Mouse (Mus musculus) brain, embryonic 14.5 days (tissue): ENCODE measurements around the gene Ampd2. TPM values are rescaled to one million over a fixed set of nuclear protein-coding genes. Genes with fewer than 3 reads are reported as not detected.
A peak's percentile ranks its signal among the peaks of the same experiment; 100 is the strongest.

Experiments used
- DNase-seq: peaks from one replicate; pipeline ENCODE4 v3.0.0-alpha.2; 2011; ENCODE audit warnings: low read depth
- CTCF ChIP-seq: fragments of 200-500 bp; IDR thresholded peaks from 2 replicates; pipeline ENCODE4 v1.5.1; 2012; ENCODE audit warnings: inconsistent platforms, mild to moderate bottlenecking, moderate library complexity, borderline replicate concordance; ENCODE audit not compliant: insufficient read depth, insufficient read length; ENCODE audit errors: extremely low read depth
- POLR2A ChIP-seq: fragments of 200-500 bp; IDR thresholded peaks from 2 replicates; pipeline ENCODE4 v1.6.1; 2012; ENCODE audit warnings: mild to moderate bottlenecking, inconsistent platforms, borderline replicate concordance; ENCODE audit not compliant: poor library complexity, insufficient read depth, insufficient read length, severe bottlenecking; ENCODE audit errors: extremely low read depth
- polyA plus RNA-seq: library from polyadenylated mRNA; depleted of rRNA; stranded (reverse); fragments of >200 nt; gene quantifications from 2 replicates; pipeline ENCODE4 v1.2.3, GENCODE M21; 2012

The Ampd2 gene
- polyA plus RNA-seq, 1 experiment = 118 TPM

- DNase-seq = no peak
- TF ChIP-seq CTCF = no peak
- no peak for TF ChIP-seq POLR2A
These were observed 31.0 kb upstream of the Ampd2 start for GRCm38 (mm10) chr3:108117465-108117864.

DNA sequence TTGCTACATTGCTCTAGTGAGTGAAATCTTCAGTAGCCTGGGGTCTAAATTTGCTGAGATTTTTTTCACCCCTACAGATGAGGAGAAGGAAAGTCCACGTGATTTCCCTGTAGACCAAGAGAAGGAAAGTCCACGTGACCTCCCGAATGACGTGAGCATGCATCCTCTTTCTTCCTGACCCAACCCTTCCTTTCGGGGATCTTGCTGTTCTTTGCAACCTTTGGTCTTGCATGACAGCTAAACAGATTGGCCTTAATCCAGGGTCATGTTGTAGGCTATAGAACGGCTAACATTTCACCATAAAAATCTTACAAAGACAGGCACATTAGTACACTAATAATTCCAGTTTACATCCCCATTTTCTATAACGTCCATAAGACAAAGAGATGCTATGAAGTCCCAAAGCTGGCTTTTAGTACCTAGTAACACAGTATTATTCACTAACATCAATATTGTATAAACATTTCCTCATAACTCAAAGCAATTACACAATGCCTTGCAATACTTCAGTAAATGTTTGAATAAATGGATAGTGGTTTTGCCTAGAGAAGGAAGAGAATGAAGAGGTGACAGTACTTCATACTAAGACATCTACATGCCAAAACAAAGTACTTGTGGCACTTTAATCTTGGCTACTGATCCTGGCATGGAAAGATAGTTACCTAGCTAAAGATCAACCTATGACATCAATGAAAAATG is 27.3 kb upstream of the Ampd2 start:
- TF ChIP-seq CTCF (no peak), POLR2A (no peak)
- no peak for DNase-seq

DNA sequence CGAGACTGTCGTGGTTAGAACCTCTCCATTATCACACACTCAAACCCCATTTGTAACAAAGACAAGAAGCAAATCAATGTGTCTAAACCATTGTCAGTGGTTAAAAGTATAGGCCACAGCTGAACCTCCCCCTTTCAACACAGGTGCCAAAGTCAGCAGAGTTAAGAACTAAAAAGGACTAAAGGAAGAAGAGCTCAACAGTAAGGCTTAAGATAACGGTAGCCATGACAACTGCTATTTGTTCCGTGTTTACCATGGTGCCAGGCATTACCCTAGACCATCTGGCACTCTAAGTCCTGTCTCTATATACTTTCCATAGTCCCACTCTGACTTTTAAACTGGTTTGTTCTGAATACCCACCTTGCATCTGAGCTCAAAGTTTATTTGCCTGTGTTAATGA is 26.2 kb upstream of the Ampd2 start:
- peak; percentile 22 for DNase-seq
- TF ChIP-seq CTCF = no peak
- TF ChIP-seq POLR2A = no peak

GRCm38 (mm10) chr3:108112246-108112645 is 25.8 kb upstream of the Ampd2 start:
- DNase-seq = no peak
- TF ChIP-seq CTCF (no peak), POLR2A (no peak)

- TF ChIP-seq POLR2A (no peak), CTCF (no peak)
- no peak for DNase-seq
These were observed 24.9 kb upstream of the Ampd2 start for GRCm38 (mm10) chr3:108111320-108111719.

- TF ChIP-seq POLR2A = no peak
- TF ChIP-seq CTCF = peak; percentile 7; the same call in 1 of the 2 replicates
- DNase-seq = no peak
These were observed 18.8 kb upstream of the Ampd2 start for GRCm38 (mm10) chr3:108105281-108105680.

DNA sequence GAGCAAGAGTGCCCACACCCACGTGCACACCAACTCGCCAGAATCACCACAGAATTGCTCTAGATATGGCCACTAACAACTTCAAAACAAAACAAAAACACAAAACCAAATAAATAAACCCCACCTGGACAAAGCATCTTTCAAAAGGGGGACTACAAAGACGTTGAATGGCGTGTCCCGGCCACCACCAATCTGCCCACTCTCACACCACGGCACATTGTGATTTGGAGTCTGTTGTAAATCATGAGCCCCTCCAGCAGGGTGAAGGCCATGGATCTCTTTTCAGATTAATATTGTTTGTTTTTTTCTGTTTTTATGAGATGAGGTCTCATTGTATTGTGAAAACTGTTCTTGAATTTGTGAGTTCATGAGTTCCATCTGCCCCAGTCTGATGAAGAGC is 15.6 kb upstream of the Ampd2 start:
- DNase-seq = no peak
- TF ChIP-seq POLR2A (no peak), CTCF (no peak)

GRCm38 (mm10) chr3:108101594-108101993 is 15.1 kb upstream of the Ampd2 start:
- DNase-seq = peak; percentile 95

DNA sequence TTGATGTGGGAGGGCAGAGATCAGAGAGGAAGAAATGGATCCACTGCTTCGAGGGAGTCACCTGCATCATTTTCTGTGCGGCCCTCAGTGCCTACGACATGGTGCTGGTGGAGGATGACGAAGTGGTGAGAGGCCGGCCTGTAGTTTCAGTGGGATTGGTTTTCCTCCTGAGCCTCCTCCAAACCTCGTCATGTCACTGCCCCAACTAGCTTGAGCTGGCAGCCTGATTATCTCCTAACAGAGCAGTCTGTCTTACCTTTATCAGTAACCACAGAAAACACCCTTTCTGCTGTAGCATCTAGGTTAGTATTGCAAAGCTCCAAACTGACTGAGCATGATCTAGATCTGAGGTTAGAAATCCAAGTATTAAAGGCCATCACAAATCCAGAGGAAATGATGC is 11.9 kb upstream of the Ampd2 start:
- no peak for DNase-seq
- TF ChIP-seq POLR2A = no peak
- TF ChIP-seq CTCF = no peak

More at GRCm38 (mm10) chr3:108101594-108101993, 15.1 kb upstream of the Ampd2 start:
- TF ChIP-seq CTCF = no peak
- no peak for TF ChIP-seq POLR2A

DNA sequence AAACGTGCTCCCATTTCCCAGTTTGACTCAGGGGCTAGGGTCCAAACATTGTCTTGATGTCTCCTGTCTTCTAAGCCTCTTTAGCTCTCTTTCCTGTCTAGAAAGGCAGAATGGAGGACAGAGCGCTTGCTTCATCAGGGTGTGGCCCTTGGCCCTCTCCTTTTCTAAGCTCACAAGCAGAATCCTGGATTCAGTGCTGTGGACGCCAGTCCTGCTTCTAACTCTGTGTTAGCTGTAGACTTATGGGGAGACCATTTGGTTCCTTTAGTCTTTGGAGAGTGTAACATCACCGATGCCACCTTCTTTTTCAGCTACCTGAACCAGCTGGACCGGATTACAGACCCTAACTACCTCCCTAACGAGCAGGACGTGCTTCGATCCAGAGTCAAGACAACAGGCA is 11.2 kb upstream of the Ampd2 start:
- TF ChIP-seq POLR2A = no peak
- no peak for TF ChIP-seq CTCF
- no peak for DNase-seq

DNA sequence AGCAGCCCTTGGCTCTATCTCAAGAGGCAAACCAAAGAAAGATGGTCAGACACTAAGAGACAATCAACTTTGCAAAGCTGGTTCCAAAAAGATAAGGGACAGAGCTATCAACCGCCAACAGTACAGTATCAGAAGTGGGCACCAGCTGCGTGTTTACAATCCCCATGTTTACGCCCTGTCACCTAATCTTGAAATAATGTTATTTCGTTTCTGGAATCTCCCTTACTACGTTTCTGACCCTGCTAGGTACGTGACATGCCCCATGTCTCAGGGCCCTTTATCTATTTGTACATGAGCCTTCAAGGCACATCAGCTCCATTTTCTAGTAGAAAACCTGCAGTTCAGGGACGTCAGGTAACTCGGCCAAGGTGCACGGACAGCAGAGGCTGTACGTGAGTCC is 10.3 kb upstream of the Ampd2 start:
- TF ChIP-seq CTCF = no peak
- no peak for TF ChIP-seq POLR2A
- no peak for DNase-seq

DNA sequence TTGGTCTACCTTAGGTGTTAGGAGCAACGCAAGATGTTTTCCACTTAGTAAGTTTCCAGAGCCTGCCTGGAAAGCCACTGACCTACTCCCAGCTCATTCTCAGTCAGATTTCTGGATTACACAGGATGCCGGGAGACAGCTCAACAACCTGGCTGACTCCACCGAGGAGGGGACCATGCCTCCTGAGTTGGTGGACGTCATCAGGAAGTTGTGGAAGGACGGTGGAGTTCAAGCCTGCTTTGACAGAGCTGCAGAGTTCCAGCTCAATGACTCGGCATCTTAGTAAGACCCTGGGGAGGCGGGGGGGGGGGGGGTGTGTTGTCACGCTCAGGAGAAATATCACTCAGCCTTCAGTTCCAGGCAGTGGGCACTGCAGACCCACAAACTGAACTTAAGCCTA is 9.8 kb upstream of the Ampd2 start:
- DNase-seq = no peak
- TF ChIP-seq POLR2A = no peak
- TF ChIP-seq CTCF = no peak

GRCm38 (mm10) chr3:108094976-108095760 is 8.7 kb upstream of the Ampd2 start:
- TF ChIP-seq POLR2A (no peak), CTCF (no peak)
- no peak for DNase-seq
